Mouse (Mus musculus): ENCODE data around the gene St6galnac3. TPM values are rescaled to one million over a fixed set of nuclear protein-coding genes. Genes with fewer than 3 reads are reported as not detected.

St6galnac3 gene
- polyA plus RNA-seq, 1 experiment from 2014 or later = 26.6 TPM

- Histone ChIP-seq H3K4me2 (ENCODE audit: low read length) (no peak overlapping the region), H3K27ac (replicated peaks; ENCODE audit: low read depth, low read length) (peak overlapping the region; percentile 49; the same call in 1 of the 2 replicates), H3K4me1 (ENCODE audit: control insufficient read depth, insufficient read depth, low read length) (peaks cover 4% of the 10 kb centered on the region; the same call in 1 of the 2 replicates), H3K9me3 (ENCODE audit: control insufficient read depth, low read length) (no peaks in the 10 kb centered on the region), H3K36me3 (ENCODE audit: control insufficient read depth, insufficient read depth, low read length) (no peaks in the 10 kb centered on the region), H3K27me3 (ENCODE audit: control insufficient read depth, insufficient read depth, low read length) (no peaks in the 10 kb centered on the region), H3K9ac (replicated peaks; ENCODE audit: low read length) (no peak overlapping the region), H3K4me3 (replicated peaks; ENCODE audit: low read depth, low read length) (no peak overlapping the region)
- 74% methylated on average over 2 of the region's 2 CpGs for WGBS
- DNase-seq (no peak), ATAC-seq (ENCODE audit: low FRiP score, low TSS enrichment) (no peak)
Measured at GRCm38 (mm10) chr3:153690553-153690952, 34.4 kb downstream of the St6galnac3 start.

- H3K27me3 ChIP-seq (ENCODE audit: control insufficient read depth, insufficient read depth, low read length) = no peaks in the 10 kb centered on the region
Measured at GRCm38 (mm10) chr3:153689793-153690291, 35.1 kb downstream of the St6galnac3 start.

DNA sequence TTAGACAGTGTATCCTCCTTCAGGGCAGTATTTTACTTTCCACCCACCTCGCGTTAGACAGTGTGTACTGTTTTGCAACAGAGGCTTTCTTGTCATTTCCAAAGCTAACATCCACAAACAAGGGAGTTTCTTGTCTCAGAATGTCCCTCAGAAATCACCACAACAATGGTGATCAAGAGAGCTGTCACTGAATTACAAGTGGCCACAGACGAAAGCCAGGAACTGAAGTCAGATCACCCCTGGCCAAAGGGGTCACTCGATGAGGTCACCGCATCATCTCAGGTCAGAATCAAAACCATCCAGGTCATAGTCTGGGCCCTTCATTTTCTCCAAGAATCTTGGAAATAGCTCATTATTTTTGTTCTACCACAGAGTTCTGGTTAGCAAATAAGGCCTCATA is 37.1 kb downstream of the St6galnac3 start:
- ATAC-seq (ENCODE audit: low FRiP score, low TSS enrichment) = no peak
- Histone ChIP-seq H3K4me1 (ENCODE audit: control insufficient read depth, insufficient read depth, low read length) (peaks cover 4% of the 10 kb centered on the region; the same call in 1 of the 2 replicates), H3K4me3 (replicated peaks; ENCODE audit: low read depth, low read length) (no peak overlapping the region), H3K27ac (replicated peaks; ENCODE audit: low read depth, low read length) (no peak overlapping the region), H3K9me3 (ENCODE audit: control insufficient read depth, low read length) (no peaks in the 10 kb centered on the region), H3K9ac (replicated peaks; ENCODE audit: low read length) (no peak overlapping the region), H3K27me3 (ENCODE audit: control insufficient read depth, insufficient read depth, low read length) (no peaks in the 10 kb centered on the region), H3K36me3 (ENCODE audit: control insufficient read depth, insufficient read depth, low read length) (no peaks in the 10 kb centered on the region), H3K4me2 (ENCODE audit: low read length) (no peak overlapping the region)
- 78% methylated on average over 5 of the region's 5 CpGs for WGBS
- DNase-seq = no peak

More at GRCm38 (mm10) chr3:153689793-153690291, 35.1 kb downstream of the St6galnac3 start:
- H3K4me2 ChIP-seq (ENCODE audit: low read length) = no peak overlapping the region
- no peak for DNase-seq
- H3K36me3 ChIP-seq (ENCODE audit: control insufficient read depth, insufficient read depth, low read length) = no peaks in the 10 kb centered on the region
- no peaks in the 10 kb centered on the region for H3K9me3 ChIP-seq (ENCODE audit: control insufficient read depth, low read length)
- 66% methylated on average over 11 of the region's 11 CpGs for WGBS
- H3K27ac ChIP-seq (replicated peaks; ENCODE audit: low read depth, low read length) = no peak overlapping the region
- no peak for ATAC-seq (ENCODE audit: low FRiP score, low TSS enrichment)
- no peak overlapping the region for H3K4me3 ChIP-seq (replicated peaks; ENCODE audit: low read depth, low read length)
- no peak overlapping the region for H3K9ac ChIP-seq (replicated peaks; ENCODE audit: low read length)
- peaks cover 4% of the 10 kb centered on the region; the same call in 1 of the 2 replicates for H3K4me1 ChIP-seq (ENCODE audit: control insufficient read depth, insufficient read depth, low read length)

- no peak overlapping the region for H3K4me3 ChIP-seq (replicated peaks; ENCODE audit: low read depth, low read length)
- no peak for DNase-seq
- H3K36me3 ChIP-seq (ENCODE audit: control insufficient read depth, insufficient read depth, low read length) = no peaks in the 10 kb centered on the region
- H3K9me3 ChIP-seq (ENCODE audit: control insufficient read depth, low read length) = no peaks in the 10 kb centered on the region
- WGBS = 93% methylated on average over 1 of the region's 1 CpGs
- H3K4me2 ChIP-seq (ENCODE audit: low read length) = no peak overlapping the region
- no peak for ATAC-seq (ENCODE audit: low FRiP score, low TSS enrichment)
- no peak overlapping the region for H3K27ac ChIP-seq (replicated peaks; ENCODE audit: low read depth, low read length)
- no peak overlapping the region for H3K9ac ChIP-seq (replicated peaks; ENCODE audit: low read length)
- H3K4me1 ChIP-seq (ENCODE audit: control insufficient read depth, insufficient read depth, low read length) = no peaks in the 10 kb centered on the region
- no peaks in the 10 kb centered on the region for H3K27me3 ChIP-seq (ENCODE audit: control insufficient read depth, insufficient read depth, low read length)
Measured at GRCm38 (mm10) chr3:153684909-153685308, 40.1 kb downstream of the St6galnac3 start.

DNA sequence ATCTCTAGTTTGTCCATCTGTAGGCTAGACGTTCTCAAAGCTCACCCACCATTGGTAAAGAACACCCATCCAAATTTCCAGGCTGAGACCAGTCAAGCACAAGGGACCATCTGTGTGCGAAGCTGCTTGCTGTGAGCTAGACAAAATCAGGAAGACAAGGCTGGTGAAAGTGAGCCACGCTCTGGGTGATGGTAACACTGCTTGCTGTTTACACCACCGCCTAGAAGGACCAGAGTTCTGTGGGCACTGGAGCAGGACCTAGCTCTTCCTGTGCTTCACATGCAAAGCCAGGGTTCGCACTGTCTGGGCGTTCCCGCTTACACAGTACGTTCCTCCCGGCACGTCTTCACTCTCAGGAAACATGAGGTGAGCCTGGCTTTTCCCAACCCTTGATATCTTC is 42.7 kb downstream of the St6galnac3 start:
- H3K4me1 ChIP-seq (ENCODE audit: control insufficient read depth, insufficient read depth, low read length) = no peaks in the 10 kb centered on the region
- no peak overlapping the region for H3K4me3 ChIP-seq (replicated peaks; ENCODE audit: low read depth, low read length)
- H3K27me3 ChIP-seq (ENCODE audit: control insufficient read depth, insufficient read depth, low read length) = no peaks in the 10 kb centered on the region
- H3K4me2 ChIP-seq (ENCODE audit: low read length) = no peak overlapping the region
- no peak overlapping the region for H3K27ac ChIP-seq (replicated peaks; ENCODE audit: low read depth, low read length)
- 93% methylated on average over 10 of the region's 10 CpGs for WGBS
- ATAC-seq (ENCODE audit: low FRiP score, low TSS enrichment) = no peak
- no peaks in the 10 kb centered on the region for H3K36me3 ChIP-seq (ENCODE audit: control insufficient read depth, insufficient read depth, low read length)
- DNase-seq = no peak
- no peaks in the 10 kb centered on the region for H3K9me3 ChIP-seq (ENCODE audit: control insufficient read depth, low read length)
- H3K9ac ChIP-seq (replicated peaks; ENCODE audit: low read length) = no peak overlapping the region

- 94% methylated on average over 9 of the region's 9 CpGs for WGBS
- DNase-seq (no peak), ATAC-seq (ENCODE audit: low FRiP score, low TSS enrichment) (no peak)
- H3K9me3 ChIP-seq (ENCODE audit: control insufficient read depth, low read length) = no peaks in the 10 kb centered on the region
- H3K4me2 ChIP-seq (ENCODE audit: low read length) = no peak overlapping the region
- H3K36me3 ChIP-seq (ENCODE audit: control insufficient read depth, insufficient read depth, low read length) = no peaks in the 10 kb centered on the region
- H3K9ac ChIP-seq (replicated peaks; ENCODE audit: low read length) = no peak overlapping the region
- no peaks in the 10 kb centered on the region for H3K27me3 ChIP-seq (ENCODE audit: control insufficient read depth, insufficient read depth, low read length)
- H3K27ac ChIP-seq (replicated peaks; ENCODE audit: low read depth, low read length) = no peak overlapping the region
- H3K4me3 ChIP-seq (replicated peaks; ENCODE audit: low read depth, low read length) = no peak overlapping the region
- H3K4me1 ChIP-seq (ENCODE audit: control insufficient read depth, insufficient read depth, low read length) = no peaks in the 10 kb centered on the region
Measured at GRCm38 (mm10) chr3:153681720-153682119, 43.3 kb downstream of the St6galnac3 start.

DNA sequence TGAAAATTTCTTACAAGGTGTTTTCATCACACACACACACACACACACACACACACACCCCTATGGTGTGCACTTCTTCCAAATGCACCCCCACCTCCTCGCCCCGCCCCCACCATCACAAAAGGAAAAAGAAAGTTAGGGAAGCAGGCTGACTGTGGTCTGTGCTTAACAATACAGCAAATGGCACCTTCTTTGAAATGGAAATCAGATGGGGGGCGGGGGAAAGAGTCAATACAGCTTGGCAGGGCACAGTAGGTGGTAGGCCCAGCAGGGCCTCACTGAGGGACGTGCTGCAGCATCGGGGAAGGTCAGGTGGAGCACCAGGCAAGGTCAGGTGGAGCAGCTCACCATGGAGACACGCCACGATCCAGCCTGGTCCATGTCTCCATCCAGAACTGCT is 49.1 kb downstream of the St6galnac3 start:
- Histone ChIP-seq H3K4me3 (replicated peaks; ENCODE audit: low read depth, low read length) (no peak overlapping the region), H3K36me3 (ENCODE audit: control insufficient read depth, insufficient read depth, low read length) (no peaks in the 10 kb centered on the region), H3K27me3 (ENCODE audit: control insufficient read depth, insufficient read depth, low read length) (no peaks in the 10 kb centered on the region), H3K9me3 (ENCODE audit: control insufficient read depth, low read length) (no peaks in the 10 kb centered on the region), H3K9ac (replicated peaks; ENCODE audit: low read length) (no peak overlapping the region), H3K4me2 (ENCODE audit: low read length) (no peak overlapping the region), H3K27ac (replicated peaks; ENCODE audit: low read depth, low read length) (no peak overlapping the region), H3K4me1 (ENCODE audit: control insufficient read depth, insufficient read depth, low read length) (0 out of 2 replicates have a peak, but pooled peaks cover 12% of the 10 kb centered on the region)
- DNase-seq (peak; percentile 46), ATAC-seq (ENCODE audit: low FRiP score, low TSS enrichment) (peak; percentile 41; the same call in 1 of the 2 replicates)
- WGBS = 4% methylated on average over 7 of the region's 7 CpGs

DNA sequence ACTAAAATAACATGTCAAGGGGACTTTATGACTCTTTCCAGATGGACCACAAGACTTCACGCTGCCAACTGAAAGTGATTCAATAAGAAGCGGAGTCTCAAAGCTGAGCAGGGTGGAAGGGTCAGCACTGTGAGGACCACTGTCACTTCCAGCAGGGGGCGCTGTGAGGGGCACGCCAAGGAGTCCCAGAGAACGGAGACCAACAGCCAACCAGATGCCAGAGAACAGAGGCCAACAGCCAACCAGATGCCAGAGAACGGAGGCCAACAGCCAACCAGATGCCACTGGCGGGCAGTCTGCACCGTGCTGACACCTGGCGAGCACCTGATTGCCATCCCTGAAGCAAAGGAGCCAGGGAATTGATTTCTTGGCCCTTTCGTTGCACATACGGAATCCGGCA is 49.9 kb downstream of the St6galnac3 start:
- no peaks in the 10 kb centered on the region for H3K36me3 ChIP-seq (ENCODE audit: control insufficient read depth, insufficient read depth, low read length)
- H3K27me3 ChIP-seq (ENCODE audit: control insufficient read depth, insufficient read depth, low read length) = no peaks in the 10 kb centered on the region
- H3K4me2 ChIP-seq (ENCODE audit: low read length) = 0 out of 2 replicates have a peak overlapping the region, but pooled peaks have one; percentile 12
- WGBS = 24% methylated on average over 12 of the region's 12 CpGs
- ATAC-seq (ENCODE audit: low FRiP score, low TSS enrichment) = peak; percentile 29
- H3K4me3 ChIP-seq (replicated peaks; ENCODE audit: low read depth, low read length) = no peak overlapping the region
- H3K27ac ChIP-seq (replicated peaks; ENCODE audit: low read depth, low read length) = no peak overlapping the region
- H3K9me3 ChIP-seq (ENCODE audit: control insufficient read depth, low read length) = no peaks in the 10 kb centered on the region
- H3K4me1 ChIP-seq (ENCODE audit: control insufficient read depth, insufficient read depth, low read length) = 0 out of 2 replicates have a peak, but pooled peaks cover 12% of the 10 kb centered on the region
- H3K9ac ChIP-seq (replicated peaks; ENCODE audit: low read length) = no peak overlapping the region
- peak; percentile 55 for DNase-seq

GRCm38 (mm10) chr3:153674359-153674758 is 50.6 kb downstream of the St6galnac3 start:
- 90% methylated on average over 8 of the region's 8 CpGs for WGBS

More at GRCm38 (mm10) chr3:153674359-153674758, 50.6 kb downstream of the St6galnac3 start:
- Histone ChIP-seq H3K27ac (replicated peaks; ENCODE audit: low read depth, low read length) (no peak overlapping the region), H3K4me2 (ENCODE audit: low read length) (no peak overlapping the region), H3K4me1 (ENCODE audit: control insufficient read depth, insufficient read depth, low read length) (0 out of 2 replicates have a peak, but pooled peaks cover 12% of the 10 kb centered on the region), H3K9me3 (ENCODE audit: control insufficient read depth, low read length) (no peaks in the 10 kb centered on the region), H3K36me3 (ENCODE audit: control insufficient read depth, insufficient read depth, low read length) (no peaks in the 10 kb centered on the region), H3K9ac (replicated peaks; ENCODE audit: low read length) (no peak overlapping the region), H3K27me3 (ENCODE audit: control insufficient read depth, insufficient read depth, low read length) (no peaks in the 10 kb centered on the region), H3K4me3 (replicated peaks; ENCODE audit: low read depth, low read length) (no peak overlapping the region)
- DNase-seq (no peak), ATAC-seq (ENCODE audit: low FRiP score, low TSS enrichment) (no peak)

All from midbrain, embryonic 14.5 days (tissue).